Mouse (Mus musculus) thymus, postnatal 36 days (tissue): ENCODE results near the gene Stx4a.
"Not testable (repeated sequence)": the region's sequence is repeated elsewhere in the genome, so short reads cannot be mapped to it uniquely, and the experiment has no call there.

Source experiments
- DNase-seq, 2 experiments: peaks; one replicate each; pipeline ENCODE4 v3.0.0; 2022; ENCODE audit warnings: mixed read lengths in 2 of 2

Stx4a gene

DNA sequence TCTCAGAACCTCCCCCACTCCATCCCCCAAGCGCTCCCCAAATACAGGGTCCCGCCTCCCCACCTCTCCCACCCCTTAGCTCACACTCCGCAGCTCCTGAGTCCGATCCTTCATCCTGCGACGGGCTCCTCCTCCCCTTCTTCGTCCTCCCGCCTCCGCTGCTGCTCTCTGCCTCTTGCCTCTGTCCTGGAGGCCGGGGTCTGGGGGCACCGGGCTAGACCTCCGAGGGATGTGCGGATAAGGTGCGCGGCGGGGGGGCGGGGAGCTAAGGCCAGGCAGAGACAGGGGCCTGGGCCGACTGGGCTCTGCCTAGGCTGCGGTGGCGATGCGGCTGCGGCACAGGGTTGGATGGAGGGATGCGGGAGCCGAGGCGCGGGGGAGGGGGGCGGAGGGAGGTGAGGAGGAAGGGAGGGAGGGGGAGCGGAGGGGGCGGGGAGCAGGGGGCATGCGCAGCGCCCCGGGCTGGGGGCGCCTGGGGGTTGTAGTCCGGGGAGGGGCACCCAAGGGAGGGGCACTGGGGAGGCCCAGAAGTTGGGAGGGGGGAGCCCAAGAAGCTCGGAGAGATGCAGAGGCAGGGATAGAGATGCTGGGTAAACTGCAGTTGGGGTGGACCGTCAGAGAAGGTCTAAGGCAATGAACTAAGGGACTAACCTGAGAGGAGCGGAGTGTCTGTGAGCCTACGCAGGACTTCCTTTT is at the start of gene Stx4a, which contains the start of gene Stx1b:
TSS of gene Stx4a (plus strand) at position 119 of the 696 bp plus-strand sequence.
TSS of gene Stx1b (minus strand) at position 374 of the 696 bp plus-strand sequence.
- no peak for DNase-seq

GRCm38 (mm10) chr7:127775837-127776236 is 48.3 kb upstream of the Stx4a start:
- DNase-seq: not testable (repeated sequence)

DNA sequence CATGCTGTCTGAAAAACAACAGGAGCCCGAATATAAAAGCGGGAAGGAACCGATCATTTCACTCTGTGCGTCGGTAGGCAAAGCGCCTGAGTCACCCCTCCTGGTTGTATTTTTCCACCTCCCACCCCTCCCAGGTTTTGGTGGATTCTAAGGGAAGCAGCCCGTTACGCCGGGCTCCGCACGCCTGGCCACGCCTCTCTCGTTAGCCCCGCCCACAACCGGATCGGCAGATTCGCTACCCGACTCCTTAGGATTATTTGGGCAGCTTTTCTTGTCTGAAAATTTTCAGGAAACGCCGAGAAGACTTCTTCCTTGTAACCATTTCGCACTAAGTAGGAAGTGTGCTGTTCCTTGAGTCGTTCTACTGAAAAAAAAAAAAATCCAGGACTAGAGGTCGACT is 47.7 kb upstream of the Stx4a start, which contains the start of gene Setd1a:
TSS of gene Setd1a (plus strand) at position 245 of the 400 bp plus-strand sequence.
- DNase-seq: peak; percentile 84 to 86

DNA sequence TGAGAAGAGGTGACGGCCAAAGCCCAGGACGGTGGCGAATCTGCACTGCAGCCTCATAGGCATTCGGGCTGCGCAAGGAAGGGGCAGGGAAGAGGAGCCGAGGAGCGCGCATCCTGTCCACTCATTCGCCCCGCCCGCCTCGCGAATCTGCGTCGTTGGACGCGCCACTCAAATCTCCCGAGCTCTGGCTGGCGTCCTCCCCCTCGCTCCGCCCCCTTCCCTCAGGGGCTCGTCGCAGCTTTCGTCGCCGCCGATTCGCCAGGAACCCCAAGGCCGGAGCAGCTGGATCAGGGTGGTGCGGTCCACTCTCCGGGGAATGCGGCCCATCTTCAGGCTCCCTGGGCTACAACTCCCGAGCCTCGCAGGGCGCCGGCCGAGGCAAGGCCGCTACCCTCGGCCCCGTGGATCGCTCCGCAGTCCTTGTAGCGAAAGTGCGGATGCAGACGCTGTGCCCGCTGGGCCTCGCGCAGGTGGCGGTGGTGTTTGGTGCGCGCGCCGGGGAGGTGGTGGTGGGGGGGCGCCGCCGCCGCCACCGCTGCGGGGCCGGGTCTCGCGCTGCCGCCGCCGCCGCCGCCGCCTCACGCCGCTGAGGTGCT is 47.1 kb upstream of the Stx4a start:
- DNase-seq: peak; percentile 95 to 96

GRCm38 (mm10) chr7:127777474-127778266 is 46.4 kb upstream of the Stx4a start:
- DNase-seq: peak; percentile 62 to 68

- DNase-seq: no peak
Observed at GRCm38 (mm10) chr7:127778350-127778749, 45.7 kb upstream of the Stx4a start.

DNA sequence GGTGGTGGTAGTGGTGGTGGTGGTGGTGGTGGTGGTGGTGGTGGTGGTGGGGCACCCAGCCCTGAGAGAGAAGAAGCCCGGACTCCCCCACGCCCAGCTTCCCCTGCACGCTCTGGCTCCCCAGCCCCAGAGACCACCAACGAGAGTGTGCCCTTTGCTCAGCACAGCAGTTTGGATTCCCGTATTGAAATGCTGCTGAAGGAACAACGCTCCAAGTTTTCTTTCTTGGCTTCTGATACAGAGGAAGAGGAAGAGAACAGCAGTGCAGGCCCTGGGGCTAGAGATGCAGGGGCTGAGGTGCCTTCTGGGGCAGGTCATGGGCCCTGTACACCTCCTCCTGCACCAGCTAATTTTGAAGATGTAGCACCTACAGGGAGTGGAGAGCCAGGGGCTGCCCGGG is 38.8 kb upstream of the Stx4a start, which contains the start of gene Gm49388:
TSS of gene Gm49388 (plus strand) at position 301 of the 400 bp plus-strand sequence.
- no peak for DNase-seq

GRCm38 (mm10) chr7:127797076-127797845 is 26.8 kb upstream of the Stx4a start:
- no peak for DNase-seq

- no peak for DNase-seq
Observed at GRCm38 (mm10) chr7:127798591-127798990, 25.5 kb upstream of the Stx4a start.

GRCm38 (mm10) chr7:127799211-127799610 is 24.9 kb upstream of the Stx4a start:
- DNase-seq: no peak

- no peak for DNase-seq
Observed at GRCm38 (mm10) chr7:127799738-127800137, 24.4 kb upstream of the Stx4a start.

DNA sequence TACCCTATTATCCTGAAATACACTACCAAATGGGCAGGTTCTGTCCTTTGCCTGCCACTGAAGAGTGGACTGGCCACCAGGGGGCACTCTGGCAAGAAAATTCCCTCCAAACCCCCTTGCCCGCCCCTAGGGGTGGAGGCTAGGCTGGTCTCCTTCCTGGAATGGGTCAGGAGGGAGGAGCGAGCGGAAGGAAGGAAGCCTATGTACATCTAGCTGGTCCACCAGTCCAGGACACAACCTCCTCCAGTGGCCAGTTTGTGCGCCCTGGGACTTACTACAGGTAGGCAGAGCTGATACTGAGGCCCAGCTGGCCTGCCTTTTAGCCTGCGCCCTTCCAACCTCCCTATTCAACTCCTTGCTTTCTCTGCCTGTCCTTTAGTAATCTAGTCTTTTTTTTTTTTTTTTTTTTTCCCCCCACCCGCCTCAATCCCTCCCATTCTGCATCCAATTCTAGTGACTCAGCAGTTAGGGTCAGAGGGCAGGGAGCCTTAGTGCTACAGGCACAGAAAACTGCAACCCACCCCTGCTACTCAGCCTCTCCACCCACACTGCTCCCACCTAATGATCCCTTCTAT is 23.6 kb upstream of the Stx4a start, which contains the start of gene Hsd3b7:
TSS of gene Hsd3b7 (plus strand) at position 170 of the 575 bp plus-strand sequence.
- peak; percentile 74 to 76 for DNase-seq

DNA sequence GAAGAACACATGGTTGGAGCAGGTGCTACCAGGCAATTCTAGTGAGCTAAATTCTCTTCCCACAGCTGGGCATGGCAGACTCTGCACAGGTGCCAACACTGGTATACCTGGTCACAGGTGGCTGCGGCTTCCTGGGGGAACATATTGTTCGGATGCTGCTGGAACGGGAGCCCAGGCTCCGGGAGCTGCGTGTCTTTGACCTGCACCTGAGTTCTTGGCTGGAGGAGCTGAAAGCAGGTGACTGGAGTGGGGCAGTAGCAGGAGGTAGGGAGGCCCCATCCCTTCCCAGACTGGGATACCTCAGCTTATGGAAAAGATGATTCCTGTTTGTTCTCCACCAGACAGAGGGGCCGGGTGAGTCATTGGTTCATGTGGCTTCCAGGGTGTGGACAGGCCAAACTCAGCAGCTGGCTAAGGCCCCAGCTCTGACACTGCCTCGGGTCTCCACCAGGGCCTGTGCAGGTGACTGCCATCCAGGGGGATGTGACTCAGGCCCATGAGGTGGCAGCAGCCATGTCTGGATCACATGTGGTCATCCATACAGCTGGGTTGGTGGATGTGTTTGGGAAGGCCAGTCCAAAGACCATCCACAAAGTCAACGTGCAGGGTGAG is 23.0 kb upstream of the Stx4a start:
- no peak for DNase-seq

DNA sequence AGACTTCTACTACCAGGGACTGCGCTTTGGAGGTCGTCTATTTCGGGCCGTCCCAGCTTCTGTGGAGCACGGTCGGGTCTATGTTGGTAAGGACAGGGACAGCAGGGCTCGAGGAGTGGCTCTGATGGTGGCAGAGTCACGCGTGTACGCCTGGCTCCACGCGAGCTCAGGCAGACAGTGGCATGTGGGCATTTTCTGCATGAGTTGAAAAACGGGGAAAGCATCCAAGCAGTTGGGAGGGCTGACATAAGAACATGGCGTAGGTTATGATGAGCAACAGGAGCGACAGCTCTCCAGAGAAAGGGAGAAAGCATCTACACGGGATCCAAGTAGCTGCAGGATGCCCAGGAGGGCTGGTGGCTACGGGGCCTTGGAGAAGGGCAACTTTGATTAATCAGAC is 21.8 kb upstream of the Stx4a start:
- DNase-seq: no peak

DNA sequence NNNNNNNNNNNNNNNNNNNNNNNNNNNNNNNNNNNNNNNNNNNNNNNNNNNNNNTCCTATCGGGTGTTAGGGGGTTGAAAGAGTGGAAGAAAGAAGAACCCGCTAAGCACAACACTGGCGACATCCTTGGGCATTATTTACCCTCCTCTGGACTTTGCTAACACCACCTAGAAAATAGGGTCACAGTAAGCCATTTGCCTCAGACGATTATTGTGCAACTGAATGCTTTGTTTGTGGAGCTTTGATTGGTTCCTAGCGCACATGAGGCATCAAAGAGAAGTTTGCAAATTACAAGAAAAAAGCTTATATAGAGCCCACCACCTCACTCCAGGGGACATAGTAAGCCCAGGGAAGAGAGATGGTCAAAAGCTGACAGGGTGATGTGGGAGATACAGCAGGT is 15.3 kb upstream of the Stx4a start:
- DNase-seq: no peak

GRCm38 (mm10) chr7:127809846-127810245 is 14.2 kb upstream of the Stx4a start:
- no peak for DNase-seq

GRCm38 (mm10) chr7:127810650-127811049 is 13.4 kb upstream of the Stx4a start:
- no peak for DNase-seq

DNA sequence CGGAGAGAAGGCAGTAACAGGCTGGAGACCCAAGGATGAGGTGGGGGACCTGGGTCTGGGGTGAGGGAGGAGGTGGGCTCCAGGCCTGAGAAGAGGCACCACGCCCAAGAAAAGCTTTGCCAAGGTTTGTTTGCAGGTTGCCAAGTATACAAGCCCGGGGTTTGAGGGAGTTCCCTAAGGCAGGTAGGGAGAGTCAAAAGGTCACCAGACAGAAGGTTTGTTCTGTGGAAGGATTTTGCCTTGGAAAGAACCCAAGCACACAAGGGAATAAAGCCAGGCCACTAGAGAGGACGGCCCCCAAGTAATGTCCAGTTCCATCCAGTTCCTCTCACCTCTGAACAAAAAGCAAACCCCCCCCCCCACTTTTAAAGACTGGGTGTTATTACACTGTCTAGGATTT is 12.9 kb upstream of the Stx4a start:
- DNase-seq: no peak

GRCm38 (mm10) chr7:127812292-127812691 is 11.8 kb upstream of the Stx4a start:
- no peak for DNase-seq

DNA sequence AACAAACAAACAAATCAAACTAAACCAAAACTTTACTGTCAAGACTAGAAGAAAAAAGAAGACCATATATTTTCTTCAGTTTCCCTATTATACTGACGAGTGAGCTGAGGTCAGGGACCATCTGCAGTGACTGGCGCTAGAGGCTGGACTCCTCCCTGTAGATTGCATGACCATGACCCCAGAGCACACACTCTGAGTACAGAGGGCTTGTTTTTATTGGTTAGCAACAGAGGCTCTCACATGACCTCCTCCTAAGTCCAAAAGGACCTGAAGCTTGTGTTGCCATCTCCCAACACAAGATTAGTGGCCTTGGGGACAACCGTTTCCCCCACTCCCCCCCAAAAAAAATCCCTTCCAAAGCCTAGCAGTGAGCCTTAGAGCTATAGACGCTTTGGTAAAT is 10.3 kb upstream of the Stx4a start:
- no peak for DNase-seq

DNA sequence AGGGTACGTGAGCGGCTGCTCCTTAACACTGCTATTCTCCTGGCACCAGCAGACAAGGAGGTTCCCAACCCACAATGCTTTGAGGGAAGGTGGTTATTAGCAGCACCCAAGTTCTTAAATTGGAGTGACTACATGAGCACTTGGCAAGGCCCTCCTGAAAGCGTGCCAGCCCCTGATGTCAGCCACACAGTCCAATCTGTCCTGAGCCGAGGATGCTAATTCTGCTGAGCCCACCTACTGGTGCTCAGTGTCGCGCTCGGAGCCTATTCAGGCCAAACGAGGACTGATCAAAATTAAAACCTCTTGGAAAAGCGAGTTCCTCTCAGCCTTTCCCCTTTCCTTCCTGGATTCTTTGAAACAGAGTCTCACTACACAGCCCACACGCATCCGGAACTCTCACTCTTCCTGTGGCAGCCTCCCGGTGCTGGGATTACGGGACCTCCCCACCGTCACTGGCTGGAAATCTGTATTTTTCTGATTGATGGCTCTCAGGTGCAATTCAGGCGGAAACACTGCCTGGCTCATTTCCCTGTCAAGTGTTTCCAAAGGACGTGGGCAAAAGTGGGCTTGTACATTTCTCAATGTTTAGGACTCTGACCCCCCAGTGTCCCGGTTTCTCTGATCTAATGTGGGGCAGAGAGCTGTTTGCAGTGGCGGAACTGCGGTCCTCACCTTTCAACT is 9.7 kb upstream of the Stx4a start:
- no peak for DNase-seq
